Mouse (Mus musculus): ENCODE measurements around the gene Col4a2. TPM values are rescaled to one million over a fixed set of nuclear protein-coding genes. Genes with fewer than 3 reads are reported as not detected.

Gene Col4a2
- polyA plus RNA-seq (2015; fragmentation: Nextera tagmentation; extraction: Ambion mirVana), result 52.1 and 56.3 TPM in 2 replicates

- Histone ChIP-seq H3K9ac (peak within 1 kb of the TSS; percentile 92), H3K4me3 (peak within 1 kb of the TSS; percentile 77), H3K27ac (peak within 1 kb of the TSS; percentile 85), H3K4me1 (peaks cover 44% of the 10 kb centered on the region), H3K4me2 (replicated peaks) (peak within 1 kb of the TSS; percentile 93), H3K9me3 (no peaks in the 10 kb centered on the region), H3K27me3 (0 out of 2 replicates have a peak, but pooled peaks cover 6% of the 10 kb centered on the region), H3K36me3 (0 out of 2 replicates have a peak, but pooled peaks cover 3% of the 10 kb centered on the region)
- WGBS, result under 1% methylated on average over 72 of the region's 87 CpGs
- peak; percentile 80 for ATAC-seq (ENCODE audit: low FRiP score, low read depth)
Observed at GRCm38 (mm10) chr8:11312349-11313175, at the start of gene Col4a2, which contains the start of gene Col4a1. Gene Col4a2, plus strand, starts transcription at chr8:11312805. Gene Col4a1, minus strand, starts transcription at chr8:11312826.

- H3K4me3 ChIP-seq, result no peak overlapping the region
- H3K36me3 ChIP-seq, result 0 out of 2 replicates have a peak, but pooled peaks cover 8% of the 10 kb centered on the region
- 76% methylated on average over 6 of the region's 6 CpGs for WGBS
- no peak overlapping the region for H3K4me2 ChIP-seq (replicated peaks)
- no peak for ATAC-seq (ENCODE audit: low FRiP score, low read depth)
- peaks cover 38% of the 10 kb centered on the region for H3K4me1 ChIP-seq
- no peaks in the 10 kb centered on the region for H3K9me3 ChIP-seq
- H3K27me3 ChIP-seq, result no peaks in the 10 kb centered on the region
- H3K27ac ChIP-seq, result no peak overlapping the region
- no peak overlapping the region for H3K9ac ChIP-seq
Observed at GRCm38 (mm10) chr8:11263848-11264247, 48.8 kb upstream of the Col4a2 start.

- Histone ChIP-seq H3K4me2 (replicated peaks) (no peak overlapping the region), H3K4me3 (no peak overlapping the region), H3K27ac (no peak overlapping the region), H3K9ac (no peak overlapping the region), H3K36me3 (0 out of 2 replicates have a peak, but pooled peaks cover 8% of the 10 kb centered on the region), H3K9me3 (no peaks in the 10 kb centered on the region), H3K4me1 (peaks cover 33% of the 10 kb centered on the region), H3K27me3 (no peaks in the 10 kb centered on the region)
- no peak for ATAC-seq (ENCODE audit: low FRiP score, low read depth)
- 81% methylated on average over 3 of the region's 3 CpGs for WGBS
Observed at GRCm38 (mm10) chr8:11265971-11266370, 46.6 kb upstream of the Col4a2 start.

- peaks cover 36% of the 10 kb centered on the region for H3K4me1 ChIP-seq
- H3K27me3 ChIP-seq, result no peaks in the 10 kb centered on the region
- H3K9me3 ChIP-seq, result no peaks in the 10 kb centered on the region
- ATAC-seq (ENCODE audit: low FRiP score, low read depth), result no peak
- WGBS, result 88% methylated on average over 2 of the region's 2 CpGs
- H3K9ac ChIP-seq, result no peak overlapping the region
- H3K36me3 ChIP-seq, result 0 out of 2 replicates have a peak, but pooled peaks cover 8% of the 10 kb centered on the region
- no peak overlapping the region for H3K4me3 ChIP-seq
- no peak overlapping the region for H3K27ac ChIP-seq
- H3K4me2 ChIP-seq (replicated peaks), result no peak overlapping the region
Observed at GRCm38 (mm10) chr8:11266471-11266870, 46.1 kb upstream of the Col4a2 start.

GRCm38 (mm10) chr8:11268753-11269152, 43.9 kb upstream of the Col4a2 start:
- no peaks in the 10 kb centered on the region for H3K27me3 ChIP-seq
- whole genome bisulfite sequencing, result 22% methylated on average over 6 of the region's 6 CpGs
- 0 out of 2 replicates have a peak, but pooled peaks cover 8% of the 10 kb centered on the region for H3K36me3 ChIP-seq
- peaks cover 43% of the 10 kb centered on the region for H3K4me1 ChIP-seq
- H3K9me3 ChIP-seq, result no peaks in the 10 kb centered on the region
- H3K4me3 ChIP-seq, result no peak overlapping the region
- H3K4me2 ChIP-seq (replicated peaks), result 0 out of 2 replicates have a peak overlapping the region, but pooled peaks have one; percentile 7
- peak; percentile 65; the same call in 1 of the 2 replicates for ATAC-seq (ENCODE audit: low FRiP score, low read depth)
- H3K9ac ChIP-seq, result no peak overlapping the region
- no peak overlapping the region for H3K27ac ChIP-seq

GRCm38 (mm10) chr8:11270826-11271225, 41.8 kb upstream of the Col4a2 start:
- ATAC-seq (ENCODE audit: low FRiP score, low read depth), result no peak
- Histone ChIP-seq H3K4me2 (replicated peaks) (no peak overlapping the region), H3K4me3 (no peak overlapping the region), H3K4me1 (peaks cover 41% of the 10 kb centered on the region), H3K9me3 (no peaks in the 10 kb centered on the region), H3K27me3 (no peaks in the 10 kb centered on the region), H3K36me3 (0 out of 2 replicates have a peak, but pooled peaks cover 7% of the 10 kb centered on the region), H3K9ac (no peak overlapping the region), H3K27ac (no peak overlapping the region; the same call in 1 of the 2 replicates)
- WGBS, result 60% methylated on average over 6 of the region's 6 CpGs

- Histone ChIP-seq H3K27ac (no peak overlapping the region), H3K4me2 (replicated peaks) (no peak overlapping the region), H3K9me3 (no peaks in the 10 kb centered on the region), H3K36me3 (no peaks in the 10 kb centered on the region), H3K27me3 (no peaks in the 10 kb centered on the region), H3K9ac (no peak overlapping the region), H3K4me3 (no peak overlapping the region), H3K4me1 (peaks cover 46% of the 10 kb centered on the region)
- WGBS, result 83% methylated on average over 6 of the region's 6 CpGs
- ATAC-seq (ENCODE audit: low FRiP score, low read depth), result no peak
Observed at GRCm38 (mm10) chr8:11272205-11272604, 40.4 kb upstream of the Col4a2 start.

GRCm38 (mm10) chr8:11273506-11274158, 39.0 kb upstream of the Col4a2 start:
- WGBS, result 68% methylated on average over 15 of the region's 15 CpGs
- ATAC-seq (ENCODE audit: low FRiP score, low read depth), result no peak

GRCm38 (mm10) chr8:11274415-11274814, 38.2 kb upstream of the Col4a2 start:
- 88% methylated on average over 7 of the region's 7 CpGs for WGBS
- H3K4me3 ChIP-seq, result no peak overlapping the region
- peaks cover 55% of the 10 kb centered on the region for H3K4me1 ChIP-seq
- no peaks in the 10 kb centered on the region for H3K27me3 ChIP-seq
- H3K27ac ChIP-seq, result no peak overlapping the region
- no peaks in the 10 kb centered on the region for H3K36me3 ChIP-seq
- H3K4me2 ChIP-seq (replicated peaks), result no peak overlapping the region
- H3K9me3 ChIP-seq, result no peaks in the 10 kb centered on the region
- ATAC-seq (ENCODE audit: low FRiP score, low read depth), result no peak
- no peak overlapping the region for H3K9ac ChIP-seq

More at GRCm38 (mm10) chr8:11273506-11274158, 39.0 kb upstream of the Col4a2 start:
- H3K27me3 ChIP-seq, result no peaks in the 10 kb centered on the region
- H3K27ac ChIP-seq, result no peak overlapping the region; the same call in 1 of the 2 replicates
- no peak overlapping the region for H3K9ac ChIP-seq
- no peaks in the 10 kb centered on the region for H3K9me3 ChIP-seq
- peaks cover 55% of the 10 kb centered on the region for H3K4me1 ChIP-seq
- H3K4me3 ChIP-seq, result no peak overlapping the region
- no peaks in the 10 kb centered on the region for H3K36me3 ChIP-seq
- no peak overlapping the region for H3K4me2 ChIP-seq (replicated peaks)

GRCm38 (mm10) chr8:11276286-11276685, 36.3 kb upstream of the Col4a2 start:
- Histone ChIP-seq H3K9me3 (no peaks in the 10 kb centered on the region), H3K4me2 (replicated peaks) (no peak overlapping the region), H3K27ac (no peak overlapping the region), H3K27me3 (no peaks in the 10 kb centered on the region), H3K9ac (no peak overlapping the region), H3K4me1 (peaks cover 52% of the 10 kb centered on the region), H3K4me3 (no peak overlapping the region), H3K36me3 (no peaks in the 10 kb centered on the region)
- WGBS, result 62% methylated on average over 6 of the region's 6 CpGs
- no peak for ATAC-seq (ENCODE audit: low FRiP score, low read depth)

GRCm38 (mm10) chr8:11277602-11278051, 35.0 kb upstream of the Col4a2 start:
- H3K4me3 ChIP-seq, result no peak overlapping the region
- H3K9me3 ChIP-seq, result no peaks in the 10 kb centered on the region
- no peak overlapping the region for H3K9ac ChIP-seq
- H3K27ac ChIP-seq, result 0 out of 2 replicates have a peak overlapping the region, but pooled peaks have one; percentile 6
- no peaks in the 10 kb centered on the region for H3K27me3 ChIP-seq
- WGBS, result 90% methylated on average over 3 of the region's 3 CpGs
- H3K4me1 ChIP-seq, result peaks cover 48% of the 10 kb centered on the region
- no peak for ATAC-seq (ENCODE audit: low FRiP score, low read depth)
- 0 out of 2 replicates have a peak, but pooled peaks cover 4% of the 10 kb centered on the region for H3K36me3 ChIP-seq
- H3K4me2 ChIP-seq (replicated peaks), result no peak overlapping the region
